In the genomic region with DNA sequence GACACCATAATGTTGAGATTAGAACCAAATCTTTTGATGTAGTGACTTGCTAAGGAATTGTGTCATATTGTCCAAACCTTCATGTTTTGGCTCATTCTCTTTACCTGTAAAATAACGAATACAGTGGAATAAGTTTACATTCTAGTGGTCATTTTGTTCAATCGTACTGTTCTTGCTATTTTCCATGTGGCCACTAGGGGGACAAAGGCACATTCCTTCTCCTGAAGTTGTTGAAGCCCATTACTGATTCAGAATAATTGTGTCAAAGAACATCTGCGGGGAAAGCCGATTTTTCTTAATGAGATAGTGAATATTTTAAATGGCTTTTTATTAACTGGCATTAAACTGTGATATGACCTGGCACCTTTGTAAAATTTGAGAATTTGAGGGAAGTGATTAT, we compare ENCODE assay signal across 9 mouse cellular contexts. TPM values are rescaled to one million over a fixed set of nuclear protein-coding genes. Genes with fewer than 3 reads are reported as not detected.
DNase-seq lines count a peak whose midpoint lies in the region; ATAC-seq and TF ChIP-seq lines count a peak whose summit lies in the region.
"Had no signal": no experiment of that assay in that cellular context is flagged by ENCODE, and none has a peak within 500 bp of the region (broad histone marks: within the 10 kb centered on the region; RNA-seq: fewer than 3 reads in every experiment).

No protein-coding gene starts in this region.

- no peak overlapping the region for H3K4me3 ChIP-seq in liver, postnatal 0 days (ENCODE audit: low read depth, low read length)
- no peak overlapping the region for H3K4me3 ChIP-seq in liver, embryonic 11.5 days (ENCODE audit: low read depth, low read length)
- H3K4me3 ChIP-seq: embryonic facial prominence, embryonic 13.5 days had no signal

- no peaks in the 10 kb centered on the region for H3K36me3 ChIP-seq in liver, postnatal 0 days (replicated peaks; ENCODE audit: insufficient read depth, low read length)
- no peaks in the 10 kb centered on the region for H3K36me3 ChIP-seq in liver, embryonic 11.5 days (ENCODE audit: control insufficient read depth, insufficient read depth, low read length)
- H3K36me3 ChIP-seq: embryonic facial prominence, embryonic 13.5 days had no signal

- H3K4me2 ChIP-seq in liver, postnatal 0 days (ENCODE audit: low read depth, low read length), result no peak overlapping the region
- no peak overlapping the region for H3K4me2 ChIP-seq in liver, embryonic 11.5 days
- H3K4me2 ChIP-seq: embryonic facial prominence, embryonic 13.5 days had no signal

- H3K27ac ChIP-seq in liver, postnatal 0 days (ENCODE audit: low read depth), result no peak overlapping the region
- H3K27ac ChIP-seq in liver, embryonic 11.5 days (ENCODE audit: low read depth, low read length), result no peak overlapping the region
- H3K27ac ChIP-seq: embryonic facial prominence, embryonic 13.5 days had no signal

- DNase-seq in frontal cortex, postnatal 36 days (ENCODE audit: low spot score in 2 of 2), result no peak
- DNase-seq in liver, postnatal 0 days, result no peak
- DNase-seq in liver, embryonic 11.5 days (ENCODE audit: low spot score), result no peak
- DNase-seq in Muller cell, postnatal 12 days (ENCODE audit: inconsistent ontology term), result peak; percentile 12
- DNase-seq in spleen, postnatal 14 days (ENCODE audit: low spot score in 2 of 2), result no peak
- no peak for DNase-seq in left cerebral cortex, postnatal 14 days (ENCODE audit: low spot score in 2 of 2)

- no peaks in the 10 kb centered on the region for H3K4me1 ChIP-seq in liver, postnatal 0 days (ENCODE audit: insufficient read depth)
- H3K4me1 ChIP-seq in liver, embryonic 11.5 days (replicated peaks; ENCODE audit: control insufficient read depth, insufficient read depth, low read length), result no peaks in the 10 kb centered on the region

- peak; percentile 82 for TF ChIP-seq CTCF in liver, postnatal 0 days (IDR thresholded peaks at IDR 0.05; ENCODE audit: low read depth)

- no peak for TF ChIP-seq EP300 in liver, postnatal 0 days (IDR thresholded peaks at IDR 0.05; ENCODE audit: low read depth)

- 0 out of 2 replicates have a peak, but pooled peaks have one; percentile 38 for ATAC-seq in frontal cortex, adult (ENCODE audit: low TSS enrichment)
- no peak for ATAC-seq in liver, postnatal 0 days
- no peak for ATAC-seq in liver, embryonic 11.5 days (replicated peaks; ENCODE audit: low FRiP score)
- 0 out of 2 replicates have a peak, but pooled peaks have one; percentile 57 for ATAC-seq in megakaryocyte progenitor cell, adult 5-6 weeks (replicated peaks; ENCODE audit: poor library complexity)

- H3K27me3 ChIP-seq in liver, postnatal 0 days (ENCODE audit: insufficient read depth, low read length), result 0 out of 2 replicates have a peak, but pooled peaks cover 1% of the 10 kb centered on the region
- no peaks in the 10 kb centered on the region for H3K27me3 ChIP-seq in liver, embryonic 11.5 days (replicated peaks; ENCODE audit: control insufficient read depth, insufficient read depth, low read length)

- no peaks in the 10 kb centered on the region for H3K9me3 ChIP-seq in liver, postnatal 0 days (ENCODE audit: low read length)
- H3K9me3 ChIP-seq in liver, embryonic 11.5 days (ENCODE audit: control insufficient read depth, low read length), result no peaks in the 10 kb centered on the region
- H3K9me3 ChIP-seq: embryonic facial prominence, embryonic 13.5 days had no signal

- WGBS in liver, postnatal 0 days (ENCODE audit: insufficient replicate concordance), result 39% methylated on average over 4 of the region's 4 CpGs
- WGBS in liver, embryonic 11.5 days, result 48% methylated on average over 4 of the region's 4 CpGs

- no peak overlapping the region for H3K9ac ChIP-seq in liver, postnatal 0 days (replicated peaks)
- H3K9ac ChIP-seq in liver, embryonic 11.5 days (ENCODE audit: low read depth, low read length), result no peak overlapping the region
- H3K9ac ChIP-seq: embryonic facial prominence, embryonic 13.5 days had no signal

- intact Hi-C loops in left cerebral cortex, postnatal 14 days (cut with DNase I), result no loop called here

RNA-seq across cellular contexts. Expression of gene Cdh6, which starts 7.5 kb away (rescaled TPM):
- 0.20 and 0.24 TPM in 2 replicates for polyA plus RNA-seq in liver, postnatal 0 days (2015; fragmentation: Nextera tagmentation; extraction: Ambion mirVana)
- polyA plus RNA-seq in liver, embryonic 11.5 days (2014; fragmentation: Nextera tagmentation; extraction: Ambion mirVana), result 0.83 and 0.92 TPM in 2 replicates
- not detected in 2 replicates for total RNA-seq in megakaryocyte progenitor cell, adult 5-6 weeks (2015)
- not detected in 2 replicates for total RNA-seq in megakaryocyte progenitor cell, adult 5-6 weeks (2017)
- 10 to 100 TPM; 31.3 to 36.9 TPM for total RNA-seq in left cerebral cortex, postnatal 14 days (2021)

Comparison
In these comparisons a context has a peak if more than half of its experiments do, and no peak if none do; other contexts are left out.
1. ATAC-seq: peak in frontal cortex, adult (single experiment) and megakaryocyte progenitor cell, adult 5-6 weeks (single experiment); none in liver, postnatal 0 days (single experiment) and liver, embryonic 11.5 days (single experiment).
2. RNA of gene Cdh6, which starts 7.5 kb away (total RNA-seq): 31.3 to 36.9 TPM in left cerebral cortex, postnatal 14 days; not detected in megakaryocyte progenitor cell, adult 5-6 weeks; every median in the first group is over 10 times any median in the second.